Mouse (Mus musculus) regulatory T cell (primary cell): ENCODE data around the gene Gm28635.

ENCODE experiments used
- in situ Hi-C: fragments of 300-600 bp; cut with MboI, MseI; formaldehyde crosslinking; loops from one replicate; pipeline ENCODE4 v1.15.1; 2025; ENCODE audit warnings: high pct_unique_total_duplicates

Gene Gm28635

GRCm38 (mm10) chr2:84640833-84641232, 37.0 kb downstream of the Gm28635 start:
- in situ Hi-C loops: no loop called here

GRCm38 (mm10) chr2:84638428-84639220, 39.2 kb downstream of the Gm28635 start:
- in situ Hi-C loops: no loop called here

GRCm38 (mm10) chr2:84637452-84638165, 40.2 kb downstream of the Gm28635 start:
- in situ Hi-C loops: no loop called here

DNA sequence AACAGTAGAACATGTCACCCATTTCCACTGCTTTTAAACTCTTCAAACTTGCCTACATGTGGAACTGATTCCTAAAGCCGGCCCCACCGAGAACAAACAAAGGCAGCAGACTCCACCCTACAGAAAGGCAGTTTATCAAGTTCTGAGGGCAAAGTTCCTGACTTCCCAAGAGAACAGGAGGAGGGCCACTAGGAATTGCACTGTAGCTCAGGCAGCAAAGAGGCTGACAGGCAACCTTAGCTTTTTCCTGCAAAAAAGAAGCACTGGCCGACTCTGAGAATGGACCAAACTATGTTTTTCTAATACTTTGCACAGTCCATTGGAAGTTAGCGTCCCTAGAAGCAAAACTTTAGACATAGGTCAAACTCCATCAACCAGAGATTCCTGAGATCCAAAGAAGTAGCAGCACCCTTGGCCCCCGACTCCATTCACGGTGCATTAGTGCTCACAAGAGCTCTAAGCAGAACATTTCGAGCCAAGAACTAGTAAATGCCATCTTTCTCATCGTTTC, 41.6 kb downstream of the Gm28635 start:
- in situ Hi-C loops: no loop called here

DNA sequence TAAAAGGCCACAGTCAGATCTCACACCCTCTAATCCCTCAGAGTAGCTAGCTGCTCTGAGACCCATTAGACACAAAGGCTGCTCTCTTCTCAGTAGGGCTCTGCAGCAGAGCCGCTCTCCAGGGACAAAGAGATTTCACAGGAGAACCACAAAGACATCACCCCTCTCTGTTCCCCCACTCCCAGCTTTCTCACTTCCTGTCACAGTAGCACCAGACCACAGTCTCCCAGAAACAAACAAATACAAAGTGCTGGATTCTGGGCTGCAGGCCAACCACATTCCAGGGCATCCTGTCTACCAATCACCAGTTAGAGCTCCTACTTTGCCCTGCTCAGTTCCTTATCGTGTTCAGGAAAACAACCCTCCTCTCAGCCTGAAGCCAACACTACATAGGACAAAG, 42.2 kb downstream of the Gm28635 start:
- in situ Hi-C loops: no loop called here

DNA sequence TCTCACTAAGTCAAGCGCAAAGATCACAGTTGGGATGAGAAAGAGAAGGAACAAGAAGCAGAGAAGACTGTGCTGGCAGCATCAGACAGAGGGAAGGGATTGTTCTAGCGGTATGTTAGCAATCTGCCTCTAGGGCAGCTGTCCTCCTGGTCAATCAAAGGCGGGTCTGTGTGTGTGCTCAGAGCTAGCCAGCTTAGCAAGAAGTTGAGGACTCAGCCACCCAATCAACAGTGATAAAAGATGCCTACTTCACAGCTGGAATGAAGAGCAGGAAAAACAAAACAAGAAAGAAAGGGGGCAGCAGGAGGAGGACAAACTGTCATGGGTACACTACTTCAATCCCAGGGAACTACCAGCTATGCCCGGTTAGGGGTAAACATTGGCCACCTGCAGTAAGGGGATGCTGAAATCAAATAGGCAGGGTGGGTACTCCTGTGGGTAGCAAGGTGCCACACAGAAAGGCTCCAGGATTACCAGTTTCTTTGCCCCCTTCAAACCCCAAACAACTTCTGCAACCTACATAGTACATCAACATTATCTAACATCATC, 42.8 kb downstream of the Gm28635 start:
- in situ Hi-C loops: no loop called here

DNA sequence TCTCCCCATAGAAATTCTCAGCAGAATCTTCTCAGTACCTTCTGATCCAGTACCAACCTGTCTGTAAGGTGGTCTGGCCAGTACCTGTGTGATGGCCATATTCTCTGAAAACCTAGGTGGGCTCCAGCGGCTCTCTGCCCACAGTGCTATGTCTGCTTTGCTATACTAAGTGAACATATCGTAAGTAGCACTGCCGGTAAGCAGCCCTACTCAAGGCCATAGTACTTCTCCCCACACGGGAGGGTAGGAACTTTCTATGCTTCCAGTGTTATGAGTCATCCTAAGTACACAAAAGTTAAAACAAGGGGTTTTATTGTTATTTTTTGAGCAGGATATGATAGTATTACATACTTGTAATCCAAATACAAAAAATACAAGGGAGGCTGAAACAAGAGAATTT, 43.8 kb downstream of the Gm28635 start:
- in situ Hi-C loops: no loop called here

DNA sequence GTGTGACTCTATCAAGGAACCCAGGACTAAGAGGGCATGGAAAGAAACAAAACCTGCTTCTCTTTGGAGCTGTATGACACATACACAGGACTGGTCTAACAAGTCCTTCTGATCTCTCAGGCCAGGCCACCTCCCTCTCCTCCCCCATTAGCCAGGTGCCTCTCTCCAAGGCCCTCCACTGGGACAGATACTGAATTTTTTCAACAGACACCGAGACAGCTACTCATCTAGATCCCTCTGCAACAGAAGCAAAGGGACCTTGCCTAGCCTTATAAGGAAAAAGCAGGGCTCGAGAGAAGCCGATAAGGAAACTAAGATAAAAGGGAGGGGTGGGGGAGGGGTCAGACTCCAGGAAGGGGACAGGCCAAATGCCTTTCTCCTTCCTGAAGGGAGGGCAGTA, 44.8 kb downstream of the Gm28635 start:
- in situ Hi-C loops: no loop called here

- in situ Hi-C loops: no loop called here
These were observed 45.8 kb downstream of the Gm28635 start for GRCm38 (mm10) chr2:84632001-84632400.

DNA sequence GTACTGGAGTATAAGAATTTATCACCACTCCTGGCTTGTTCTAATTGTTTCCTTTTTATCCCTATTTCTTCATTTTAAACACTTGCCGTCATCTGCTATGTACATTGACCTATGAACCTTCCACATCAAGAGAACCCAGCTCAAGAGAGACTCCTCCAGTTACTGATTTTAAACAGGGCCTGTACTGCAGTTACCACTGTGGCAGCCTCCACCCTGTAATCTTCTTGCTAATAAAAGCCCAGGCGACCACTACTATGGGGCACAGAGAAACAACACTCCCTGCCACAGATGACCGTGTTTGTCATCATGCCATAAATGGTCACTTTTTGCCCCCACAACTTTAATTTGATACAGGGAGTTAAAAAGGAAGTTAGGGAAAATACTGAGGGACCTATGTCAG, 50.8 kb downstream of the Gm28635 start:
- in situ Hi-C loops: loop anchor here (5.0 kb wide), 1 partner anchor 70 kb away; no protein-coding TSS in a partner anchor

GRCm38 (mm10) chr2:84626366-84626975, 51.4 kb downstream of the Gm28635 start:
- in situ Hi-C loops: loop anchor here (5.0 kb wide), 1 partner anchor 69 kb away; no protein-coding TSS in a partner anchor

DNA sequence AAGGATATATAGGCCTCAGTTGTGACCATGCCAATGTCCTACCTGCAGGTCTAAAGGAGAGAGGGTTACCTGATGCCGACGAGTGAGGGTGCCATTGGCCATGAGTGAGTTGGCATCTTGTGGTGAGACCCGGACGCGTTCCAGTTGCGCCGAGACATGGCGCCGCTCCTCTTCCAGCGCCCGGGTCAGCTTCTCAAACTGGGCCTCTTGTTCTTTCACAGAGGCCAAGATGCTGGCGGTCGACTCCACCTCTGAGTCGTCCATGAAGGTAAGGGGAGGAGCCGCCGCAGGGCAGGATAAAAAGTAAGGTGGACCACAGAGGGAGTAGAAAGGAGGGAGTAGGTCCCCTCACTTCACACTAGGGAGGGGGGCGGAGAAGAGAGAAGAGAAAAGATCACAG, 53.6 kb downstream of the Gm28635 start:
- in situ Hi-C loops: no loop called here

- in situ Hi-C loops: no loop called here
These were observed 54.3 kb downstream of the Gm28635 start for GRCm38 (mm10) chr2:84623428-84624119.

DNA sequence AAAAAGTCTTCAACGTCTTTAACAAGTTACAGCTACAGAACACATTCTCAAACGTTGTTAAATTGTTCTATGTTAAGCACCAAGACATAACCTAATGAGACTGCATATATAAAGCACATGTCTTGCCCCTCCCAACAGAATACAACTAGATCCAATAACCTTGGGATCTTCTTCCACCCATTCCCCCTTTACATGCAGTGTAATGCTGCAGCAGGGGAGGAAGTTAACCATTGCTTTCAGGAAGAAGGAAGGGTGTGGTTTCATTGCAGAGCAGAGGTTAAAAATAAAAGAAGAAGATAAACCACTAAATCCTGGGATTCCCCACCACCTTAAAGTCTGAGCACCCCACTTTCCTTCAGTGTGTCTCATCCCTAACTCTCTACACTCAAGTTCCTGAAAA, 55.2 kb downstream of the Gm28635 start:
- in situ Hi-C loops: no loop called here

DNA sequence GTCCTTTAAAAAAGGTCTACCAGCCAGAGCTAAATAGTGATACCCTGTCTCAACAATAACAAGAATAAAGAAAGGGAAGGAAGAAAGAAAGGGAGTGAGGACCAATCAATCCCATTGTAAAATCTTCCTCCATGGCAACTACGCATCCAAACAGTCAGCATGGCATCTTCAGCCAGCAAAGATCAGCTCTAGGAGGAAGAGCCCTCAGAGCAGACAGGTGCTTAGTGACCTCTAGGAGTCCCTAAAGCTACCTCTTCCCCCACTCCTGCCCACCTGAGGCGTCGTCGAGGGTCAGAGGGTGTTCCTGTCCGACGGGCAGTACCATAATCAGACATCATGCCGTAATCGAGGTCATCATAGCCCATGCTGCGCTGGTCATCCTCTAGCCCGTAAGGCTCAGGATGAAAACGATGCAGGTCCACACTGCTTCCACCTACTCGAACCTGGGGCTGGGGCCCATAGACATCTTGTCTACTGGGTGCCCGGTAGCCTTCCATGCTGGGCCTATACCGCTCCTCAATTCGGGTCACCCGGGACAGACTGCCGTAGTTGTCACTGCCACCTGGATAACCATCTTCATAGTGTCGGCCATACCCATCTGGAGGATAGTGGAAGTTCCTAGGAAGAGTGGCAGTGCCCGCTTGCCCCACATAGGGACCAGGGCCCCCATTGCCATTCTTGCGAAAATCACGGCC, 58.0 kb downstream of the Gm28635 start:
- in situ Hi-C loops: loop anchor here (5.0 kb wide), 1 partner anchor 48 kb away; no protein-coding TSS in a partner anchor

GRCm38 (mm10) chr2:84618914-84619313, 58.9 kb downstream of the Gm28635 start:
- in situ Hi-C loops: loop anchor here (5.0 kb wide), 1 partner anchor 48 kb away; no protein-coding TSS in a partner anchor

DNA sequence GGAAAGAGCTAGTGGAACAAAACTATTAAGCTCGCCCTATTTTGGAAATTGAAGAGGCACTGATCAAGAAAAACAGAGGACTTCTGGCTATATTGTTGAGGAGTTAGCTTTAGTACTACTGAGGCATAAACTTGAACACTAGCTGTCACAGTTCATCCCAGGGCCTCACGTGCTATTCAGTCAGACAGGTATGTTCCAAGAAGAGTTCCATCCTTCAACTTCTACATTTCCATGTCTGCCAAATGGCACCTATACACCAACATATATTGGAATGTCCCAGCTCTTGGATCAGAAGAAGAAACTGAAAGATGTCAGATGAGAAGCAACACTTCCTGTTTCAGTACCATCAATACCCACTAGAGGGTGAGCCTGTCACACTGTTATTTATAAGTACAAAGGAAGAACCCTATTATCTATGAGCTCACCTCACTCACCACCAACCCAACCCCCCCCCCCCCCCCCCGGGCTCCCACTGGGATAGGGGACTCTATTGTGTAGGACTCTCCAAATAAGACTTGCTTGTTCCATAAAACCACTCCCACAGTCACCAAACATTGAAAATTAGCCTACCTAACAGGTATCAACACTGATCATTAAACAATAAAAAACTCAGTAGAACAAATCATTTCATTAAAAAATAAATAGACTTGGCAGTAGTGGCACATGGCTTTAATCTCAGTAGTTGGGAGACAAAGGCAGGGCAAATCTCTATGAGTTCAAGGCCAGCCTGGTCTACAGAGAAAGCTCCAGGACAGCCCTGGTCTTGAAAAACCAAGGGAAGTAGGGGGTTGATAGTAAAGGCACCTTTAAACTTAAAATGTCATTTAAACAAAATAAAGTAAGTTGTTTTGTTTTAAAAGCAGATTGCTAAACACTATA, 60.0 kb downstream of the Gm28635 start:
- in situ Hi-C loops: loop anchor here (5.0 kb wide), 1 partner anchor 49 kb away; no protein-coding TSS in a partner anchor

DNA sequence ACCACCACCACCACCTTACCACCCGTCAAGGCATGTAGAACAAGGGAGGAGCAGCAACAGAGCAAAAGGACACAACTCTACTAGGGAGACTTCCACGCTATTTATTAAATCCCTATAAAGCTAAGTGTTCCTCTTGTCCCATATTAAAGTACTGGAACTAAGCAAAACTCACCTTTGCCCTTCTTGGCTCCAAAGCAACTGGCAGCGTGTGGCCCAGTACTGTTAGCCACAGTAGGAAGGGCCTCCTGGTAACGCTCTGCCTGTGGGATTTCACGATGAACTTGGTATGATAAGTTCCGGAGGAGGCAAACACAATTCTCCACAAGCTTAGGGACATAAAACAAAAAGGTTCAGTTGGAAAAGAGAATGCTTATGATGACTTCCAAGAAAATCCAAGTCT, 65.1 kb downstream of the Gm28635 start:
- in situ Hi-C loops: no loop called here

- in situ Hi-C loops: no loop called here
These were observed 70.0 kb downstream of the Gm28635 start for GRCm38 (mm10) chr2:84607842-84608241.

DNA sequence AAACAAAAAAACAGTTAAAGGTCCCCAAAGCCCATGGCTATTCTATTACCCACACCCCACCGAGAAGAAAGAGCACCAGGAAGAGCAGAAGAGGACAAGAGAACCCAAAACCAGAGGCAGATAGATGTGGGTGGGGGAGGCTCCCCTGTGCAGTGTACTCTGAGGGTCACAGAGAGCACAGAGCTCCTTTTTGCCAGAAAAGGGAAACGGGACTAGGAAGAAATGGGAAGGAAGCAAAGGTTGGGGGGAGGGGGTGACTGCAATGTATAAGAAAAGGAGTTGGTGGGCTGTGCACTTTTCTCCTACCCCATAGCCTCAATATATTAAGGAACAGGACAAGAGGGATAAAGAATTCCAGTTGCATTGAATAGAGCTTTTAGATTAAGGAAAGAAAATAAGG, 76.9 kb downstream of the Gm28635 start:
- in situ Hi-C loops: no loop called here
